Mouse (Mus musculus) midbrain, embryonic 15.5 days (tissue): ENCODE results near the gene Gabrd. TPM values are rescaled to one million over a fixed set of nuclear protein-coding genes. Genes with fewer than 3 reads are reported as not detected.
"Not testable (repeated sequence)": the region's sequence is repeated elsewhere in the genome, so short reads cannot be mapped to it uniquely, and the experiment has no call there.

Experiments
- ATAC-seq: fragments of 200-750 bp; cut with Nextera tagmentation; replicated peaks from 2 replicates; pipeline ENCODE4 v1.8.0; 2017; ENCODE audit warnings: moderate TSS enrichment
- H3K27ac ChIP-seq: fragments of 300-500 bp; sonication (generic); 2 replicates; pipeline ENCODE4 v1.5.1; 2015; ENCODE audit warnings: mild to moderate bottlenecking, inconsistent platforms
- H3K27me3 ChIP-seq: fragments of 300-500 bp; sonication (generic); replicated peaks from 2 replicates; pipeline ENCODE4 v1.6.1; 2015; ENCODE audit warnings: inconsistent platforms
- H3K36me3 ChIP-seq: fragments of 300-500 bp; sonication (generic); replicated peaks from 2 replicates; pipeline ENCODE4 v1.6.1; 2015; ENCODE audit warnings: inconsistent platforms
- H3K4me1 ChIP-seq: fragments of 300-500 bp; sonication (generic); 2 replicates; pipeline ENCODE4 v1.6.1; 2015; ENCODE audit warnings: inconsistent platforms
- H3K4me2 ChIP-seq: fragments of 300-500 bp; sonication (generic); 2 replicates; pipeline ENCODE4 v1.6.1; 2015; ENCODE audit warnings: inconsistent platforms, mild to moderate bottlenecking, moderate library complexity
- H3K4me3 ChIP-seq: fragments of 300-500 bp; sonication (generic); 2 replicates; pipeline ENCODE4 v1.5.1; 2015; ENCODE audit warnings: mild to moderate bottlenecking, inconsistent platforms
- H3K9ac ChIP-seq: fragments of 300-500 bp; sonication (generic); 2 replicates; pipeline ENCODE4 v1.6.1; 2015; ENCODE audit warnings: mild to moderate bottlenecking, inconsistent platforms
- H3K9me3 ChIP-seq: fragments of 300-500 bp; sonication (generic); 2 replicates; pipeline ENCODE4 v1.6.1; 2016; ENCODE audit warnings: inconsistent platforms
- WGBS: fragments of 180-500 bp; shearing (Covaris S2); methylation state at CpG from one replicate; pipeline ENCODE4 v1.1.7; 2015; ENCODE audit warnings: mixed read lengths; 5-methylcytosine and 5-hydroxymethylcytosine counted together
- polyA plus RNA-seq: library from polyadenylated mRNA; unstranded; fragments of >200 nt; fragmentation: Nextera tagmentation; extraction: Ambion mirVana; gene quantifications from 2 replicates; pipeline ENCODE4 v1.2.1, GENCODE M21; 2015

Gabrd gene
- polyA plus RNA-seq = 0.19 and 0.20 TPM in 2 replicates

- ATAC-seq = no peak
Observed at GRCm38 (mm10) chr4:155397511-155398221, at the start of gene Gabrd. TSS of gene Gabrd (minus strand) at chr4:155398112.

GRCm38 (mm10) chr4:155442808-155443207 is 44.9 kb upstream of the Gabrd start:
- no peaks in the 10 kb centered on the region for H3K4me1 ChIP-seq
- ATAC-seq = no peak

More at GRCm38 (mm10) chr4:155397511-155398221, at the start of gene Gabrd:
- H3K4me3 ChIP-seq = peak within 1 kb of the TSS; percentile 37
- H3K9me3 ChIP-seq = no peaks in the 10 kb centered on the region
- peaks cover 7% of the 10 kb centered on the region for H3K4me1 ChIP-seq
- no peaks in the 10 kb centered on the region for H3K36me3 ChIP-seq
- H3K27me3 ChIP-seq = peaks cover 40% of the 10 kb centered on the region
- H3K4me2 ChIP-seq = peak within 1 kb of the TSS; percentile 66
- under 1% methylated on average over 41 of the region's 57 CpGs for WGBS
- H3K9ac ChIP-seq = peak within 1 kb of the TSS; percentile 4; the same call in 1 of the 2 replicates
- no peak within 1 kb of the TSS for H3K27ac ChIP-seq

GRCm38 (mm10) chr4:155433993-155434392 is 36.1 kb upstream of the Gabrd start:
- 81% methylated on average over 5 of the region's 5 CpGs for WGBS
- no peak overlapping the region for H3K27ac ChIP-seq
- no peaks in the 10 kb centered on the region for H3K36me3 ChIP-seq
- H3K4me2 ChIP-seq = no peak overlapping the region
- H3K27me3 ChIP-seq = no peaks in the 10 kb centered on the region
- H3K4me1 ChIP-seq = no peaks in the 10 kb centered on the region
- no peak overlapping the region for H3K9ac ChIP-seq
- no peak for ATAC-seq
- H3K4me3 ChIP-seq = no peak overlapping the region
- H3K9me3 ChIP-seq = no peaks in the 10 kb centered on the region

More at GRCm38 (mm10) chr4:155442808-155443207, 44.9 kb upstream of the Gabrd start:
- Histone ChIP-seq H3K27me3 (no peaks in the 10 kb centered on the region), H3K4me2 (no peak overlapping the region), H3K9ac (no peak overlapping the region), H3K4me3 (no peak overlapping the region), H3K27ac (no peak overlapping the region), H3K9me3 (no peaks in the 10 kb centered on the region), H3K36me3 (no peaks in the 10 kb centered on the region)
- 74% methylated on average over 3 of the region's 3 CpGs for WGBS

GRCm38 (mm10) chr4:155432358-155432757 is 34.4 kb upstream of the Gabrd start:
- no peak for ATAC-seq
- H3K27ac ChIP-seq = no peak overlapping the region
- no peaks in the 10 kb centered on the region for H3K9me3 ChIP-seq
- no peak overlapping the region for H3K4me3 ChIP-seq
- no peaks in the 10 kb centered on the region for H3K27me3 ChIP-seq
- H3K4me1 ChIP-seq = no peaks in the 10 kb centered on the region
- WGBS = 91% methylated on average over 6 of the region's 6 CpGs
- no peak overlapping the region for H3K9ac ChIP-seq
- H3K4me2 ChIP-seq = no peak overlapping the region
- H3K36me3 ChIP-seq = no peaks in the 10 kb centered on the region

GRCm38 (mm10) chr4:155429202-155429601 is 31.3 kb upstream of the Gabrd start:
- 84% methylated on average over 3 of the region's 3 CpGs for WGBS

GRCm38 (mm10) chr4:155428442-155428841 is 30.5 kb upstream of the Gabrd start:
- Histone ChIP-seq H3K4me3 (no peak overlapping the region), H3K27me3 (no peaks in the 10 kb centered on the region), H3K36me3 (no peaks in the 10 kb centered on the region), H3K4me1 (no peaks in the 10 kb centered on the region), H3K4me2 (no peak overlapping the region), H3K9me3 (no peaks in the 10 kb centered on the region), H3K27ac (no peak overlapping the region), H3K9ac (no peak overlapping the region)
- ATAC-seq = no peak

More at GRCm38 (mm10) chr4:155429202-155429601, 31.3 kb upstream of the Gabrd start:
- ATAC-seq = no peak
- Histone ChIP-seq H3K4me3 (no peak overlapping the region), H3K4me1 (no peaks in the 10 kb centered on the region), H3K27me3 (no peaks in the 10 kb centered on the region), H3K9ac (no peak overlapping the region), H3K36me3 (no peaks in the 10 kb centered on the region), H3K9me3 (no peaks in the 10 kb centered on the region), H3K4me2 (no peak overlapping the region), H3K27ac (no peak overlapping the region)

- Histone ChIP-seq H3K36me3 (no peaks in the 10 kb centered on the region), H3K4me1 (no peaks in the 10 kb centered on the region), H3K9ac (no peak overlapping the region), H3K27ac (no peak overlapping the region), H3K27me3 (no peaks in the 10 kb centered on the region), H3K4me3 (no peak overlapping the region), H3K9me3 (no peaks in the 10 kb centered on the region), H3K4me2 (no peak overlapping the region)
- ATAC-seq = no peak
- WGBS = 83% methylated on average over 6 of the region's 6 CpGs
Observed at GRCm38 (mm10) chr4:155426272-155426671, 28.4 kb upstream of the Gabrd start.

GRCm38 (mm10) chr4:155423988-155424387 is 26.1 kb upstream of the Gabrd start:
- ATAC-seq = no peak
- no peaks in the 10 kb centered on the region for H3K9me3 ChIP-seq
- WGBS = 85% methylated on average over 5 of the region's 5 CpGs
- no peaks in the 10 kb centered on the region for H3K27me3 ChIP-seq
- H3K27ac ChIP-seq = no peak overlapping the region
- no peak overlapping the region for H3K9ac ChIP-seq
- H3K4me2 ChIP-seq = no peak overlapping the region
- H3K36me3 ChIP-seq = no peaks in the 10 kb centered on the region
- no peak overlapping the region for H3K4me3 ChIP-seq
- H3K4me1 ChIP-seq = no peaks in the 10 kb centered on the region

GRCm38 (mm10) chr4:155421412-155422370 is 23.8 kb upstream of the Gabrd start:
- not testable (repeated sequence) for H3K9ac ChIP-seq, H3K36me3 ChIP-seq, H3K27me3 ChIP-seq, H3K27ac ChIP-seq, H3K4me3 ChIP-seq, H3K9me3 ChIP-seq, ATAC-seq, H3K4me1 ChIP-seq, H3K4me2 ChIP-seq
- WGBS = 91% methylated on average over 23 of the region's 30 CpGs

GRCm38 (mm10) chr4:155420137-155420536 is 22.2 kb upstream of the Gabrd start:
- Histone ChIP-seq H3K27ac (no peak overlapping the region), H3K27me3 (no peaks in the 10 kb centered on the region), H3K4me1 (no peaks in the 10 kb centered on the region), H3K4me3 (no peak overlapping the region), H3K9ac (no peak overlapping the region), H3K36me3 (no peaks in the 10 kb centered on the region), H3K9me3 (no peaks in the 10 kb centered on the region), H3K4me2 (no peak overlapping the region)
- whole genome bisulfite sequencing = 95% methylated on average over 3 of the region's 3 CpGs
- no peak for ATAC-seq

GRCm38 (mm10) chr4:155414656-155415235 is 16.8 kb upstream of the Gabrd start:
- 86% methylated on average over 9 of the region's 9 CpGs for WGBS
- no peak for ATAC-seq

More at GRCm38 (mm10) chr4:155414656-155415235, 16.8 kb upstream of the Gabrd start:
- H3K36me3 ChIP-seq = no peaks in the 10 kb centered on the region
- H3K27me3 ChIP-seq = no peaks in the 10 kb centered on the region
- no peak overlapping the region for H3K4me2 ChIP-seq
- peaks cover under 1% of the 10 kb centered on the region; the same call in 1 of the 2 replicates for H3K4me1 ChIP-seq
- H3K9me3 ChIP-seq = no peaks in the 10 kb centered on the region
- H3K9ac ChIP-seq = no peak overlapping the region
- H3K27ac ChIP-seq = no peak overlapping the region
- H3K4me3 ChIP-seq = no peak overlapping the region
